In genomic region chr6:118071013-118071350, GRCm38 (mm10) we compare ENCODE assay signal across 12 mouse cellular contexts. TPM values are rescaled to one million over a fixed set of nuclear protein-coding genes. Genes with fewer than 3 reads are reported as not detected.
"Had no signal": no experiment of that assay in that cellular context is flagged by ENCODE, and none has a peak within 500 bp of the region (broad histone marks: within the 10 kb centered on the region; RNA-seq: fewer than 3 reads in every experiment).

No protein-coding gene starts in this region.

- ATAC-seq: liver, embryonic 12.5 days had no signal

- H3K27ac ChIP-seq: limb, embryonic 15.5 days; liver, embryonic 12.5 days; midbrain, embryonic 10.5 days; neural tube, embryonic 15.5 days; stomach, postnatal 0 days had no signal

- DNase-seq: kidney, postnatal 25 days; lung, postnatal 10 days; lung, postnatal 4 days; midbrain, embryonic 14.5 days; thymus, postnatal 4 days had no signal

- H3K4me3 ChIP-seq: limb, embryonic 15.5 days; liver, embryonic 12.5 days; midbrain, embryonic 10.5 days; myocyte; neural tube, embryonic 15.5 days had no signal

RNA-seq across cellular contexts. Expression of gene Rasgef1a, which starts 59.7 kb away (rescaled TPM):
- polyA plus RNA-seq: limb, embryonic 11.5 days; liver, embryonic 12.5 days had no signal
